Mouse (Mus musculus) ovary, postnatal 36 days (tissue): ENCODE data around the gene A230050P20Rik.

Source experiments
- DNase-seq: peaks from one replicate; pipeline ENCODE4 v3.0.0; 2022; ENCODE audit warnings: low spot score, mixed read lengths

A230050P20Rik gene

DNA sequence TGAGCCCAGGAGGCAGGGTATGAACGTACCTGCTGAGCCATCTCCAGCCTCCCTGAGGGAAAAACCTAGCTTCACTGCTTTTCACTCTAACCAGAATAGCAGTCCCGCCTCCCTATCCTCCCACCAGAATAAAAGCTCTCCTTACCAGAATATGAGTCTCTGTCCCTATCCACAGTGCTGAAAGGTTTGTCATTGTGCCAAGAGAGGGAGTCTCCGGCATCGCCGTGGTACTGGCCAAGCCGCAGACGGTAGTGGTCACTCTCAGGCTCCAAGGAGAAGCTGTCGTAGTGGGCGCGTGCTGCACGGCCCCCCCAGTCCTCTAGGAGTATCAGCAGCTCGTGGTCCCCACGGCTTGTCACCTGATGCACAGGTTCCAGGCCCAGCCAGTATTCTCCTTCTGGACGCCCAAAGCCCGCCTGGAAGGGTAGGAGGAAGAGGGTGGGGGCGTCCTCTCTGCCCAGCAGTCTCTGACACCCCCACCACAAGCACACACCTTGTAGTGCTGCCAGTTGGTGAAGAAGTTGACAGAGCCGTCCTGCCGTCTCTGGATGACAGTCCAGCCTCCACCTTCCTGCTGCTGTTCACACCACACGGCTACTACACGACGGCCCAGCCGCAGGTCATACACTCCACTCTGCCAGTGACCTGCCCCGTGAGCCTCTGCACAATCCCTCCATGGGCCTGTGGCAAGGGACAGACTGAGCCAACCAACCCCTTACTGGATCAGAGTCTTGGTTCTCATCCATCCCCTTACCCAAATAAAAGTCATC lies 6.8 kb downstream of the A230050P20Rik start:
- DNase-seq: no peak

DNA sequence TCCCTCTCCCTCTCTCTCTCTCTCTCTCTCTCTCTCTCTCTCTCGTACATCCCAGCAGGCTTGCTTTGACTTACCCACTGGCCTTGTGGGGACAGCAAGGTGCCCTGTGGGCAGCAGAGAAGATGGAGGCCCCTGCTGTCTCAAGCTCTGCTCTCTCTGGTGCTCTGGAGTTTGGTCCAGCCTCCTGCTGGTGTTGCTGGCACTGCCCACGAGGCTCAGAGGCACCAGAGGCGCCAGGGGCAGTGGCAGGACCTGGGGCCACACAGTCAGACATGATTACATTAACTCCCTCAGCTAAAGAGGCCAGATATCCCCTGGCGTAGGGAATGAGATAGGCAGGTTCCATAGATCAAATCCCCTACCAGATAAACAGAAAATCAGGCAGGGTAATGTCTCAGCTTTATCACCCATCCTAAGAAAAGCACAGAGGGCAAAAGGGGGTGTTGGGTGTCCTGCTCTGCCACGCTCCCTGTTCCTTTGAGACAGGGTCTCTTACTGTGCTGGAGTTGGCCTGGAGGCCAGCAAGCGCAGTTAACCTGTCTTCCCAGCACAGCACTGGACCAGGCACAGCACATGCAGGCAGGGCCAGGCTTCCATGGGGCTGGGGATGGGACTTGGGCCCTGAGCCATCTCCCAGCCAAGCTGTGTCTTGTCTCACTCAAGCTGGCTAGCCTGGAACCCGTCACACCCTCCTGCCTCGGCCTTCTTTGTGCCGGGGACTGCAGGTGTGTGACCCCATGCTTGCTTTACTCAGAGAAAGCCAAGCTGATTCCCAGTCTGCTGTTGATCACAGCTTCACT lies 8.1 kb downstream of the A230050P20Rik start:
- no peak for DNase-seq

DNA sequence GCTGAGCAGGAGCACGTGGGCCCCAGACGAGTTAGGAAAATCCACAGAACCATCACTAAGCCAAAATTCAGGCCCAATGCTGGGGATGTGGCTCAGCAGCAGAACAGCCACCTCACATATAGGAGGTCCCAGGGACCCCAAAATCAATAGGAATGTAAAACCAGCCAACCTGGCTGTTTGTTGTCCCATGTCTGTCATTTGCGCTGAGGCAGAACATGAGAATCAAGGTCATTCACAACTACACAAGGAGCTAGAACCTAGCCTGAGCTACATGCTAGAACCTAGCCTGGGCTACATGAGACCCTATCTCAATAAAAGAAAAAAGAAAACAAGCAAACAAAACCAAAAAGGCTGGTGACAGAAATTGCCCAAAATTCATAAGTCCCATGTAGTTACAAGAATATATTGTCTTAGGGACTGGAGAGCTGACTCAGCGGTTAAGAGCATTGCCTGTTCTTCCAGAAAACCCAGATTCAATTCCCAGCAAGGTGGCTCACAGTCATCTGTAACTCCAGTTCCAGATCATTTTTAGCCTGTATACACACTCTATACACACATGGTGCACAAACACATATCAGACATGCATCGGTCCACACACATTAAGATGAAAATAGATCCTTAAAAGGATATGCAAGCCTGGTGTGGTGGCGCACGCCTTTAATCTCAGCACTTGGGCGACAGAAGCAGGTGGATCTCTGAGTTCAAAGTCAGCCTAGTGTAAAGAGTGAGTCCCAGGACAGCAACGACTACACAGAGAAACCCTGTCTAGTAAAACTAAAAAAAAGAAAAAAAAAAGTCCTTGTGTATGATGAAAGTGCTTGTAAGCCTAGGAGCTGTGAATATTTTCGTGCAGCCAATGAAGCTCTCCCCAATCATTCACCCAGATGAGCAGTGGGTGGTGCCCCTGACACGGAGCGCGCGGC lies 8.9 kb downstream of the A230050P20Rik start:
- DNase-seq: no peak

- peak; percentile 100 for DNase-seq
These were observed 9.7 kb downstream of the A230050P20Rik start for GRCm38 (mm10) chr9:20878041-20878709.

DNA sequence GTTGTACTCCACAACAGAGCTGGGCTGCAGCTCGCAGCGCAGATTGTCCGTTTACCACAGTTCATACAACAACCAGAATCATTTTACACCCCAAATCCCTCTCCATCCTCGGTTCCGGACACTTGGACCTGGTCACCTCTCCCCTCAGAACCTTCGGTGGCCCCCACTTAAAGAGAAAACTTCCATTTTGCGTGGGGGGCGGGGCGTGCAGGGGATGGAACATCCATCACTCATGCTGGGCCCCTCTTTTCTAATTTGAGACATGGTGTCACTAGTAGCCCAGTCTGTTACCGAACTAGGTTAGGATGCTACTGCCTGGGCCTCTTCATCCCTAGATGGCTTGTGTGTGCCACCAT lies 10.2 kb downstream of the A230050P20Rik start:
- peak; percentile 47 for DNase-seq

- no peak for DNase-seq
These were observed 10.8 kb downstream of the A230050P20Rik start, which contains the start of gene Angptl6 for GRCm38 (mm10) chr9:20879097-20879792. Gene Angptl6 (minus strand): TSS chr9:20879727.

GRCm38 (mm10) chr9:20886563-20886962 lies 18.1 kb downstream of the A230050P20Rik start:
- no peak for DNase-seq

- no peak for DNase-seq
These were observed 18.7 kb downstream of the A230050P20Rik start for GRCm38 (mm10) chr9:20887191-20887590.

DNA sequence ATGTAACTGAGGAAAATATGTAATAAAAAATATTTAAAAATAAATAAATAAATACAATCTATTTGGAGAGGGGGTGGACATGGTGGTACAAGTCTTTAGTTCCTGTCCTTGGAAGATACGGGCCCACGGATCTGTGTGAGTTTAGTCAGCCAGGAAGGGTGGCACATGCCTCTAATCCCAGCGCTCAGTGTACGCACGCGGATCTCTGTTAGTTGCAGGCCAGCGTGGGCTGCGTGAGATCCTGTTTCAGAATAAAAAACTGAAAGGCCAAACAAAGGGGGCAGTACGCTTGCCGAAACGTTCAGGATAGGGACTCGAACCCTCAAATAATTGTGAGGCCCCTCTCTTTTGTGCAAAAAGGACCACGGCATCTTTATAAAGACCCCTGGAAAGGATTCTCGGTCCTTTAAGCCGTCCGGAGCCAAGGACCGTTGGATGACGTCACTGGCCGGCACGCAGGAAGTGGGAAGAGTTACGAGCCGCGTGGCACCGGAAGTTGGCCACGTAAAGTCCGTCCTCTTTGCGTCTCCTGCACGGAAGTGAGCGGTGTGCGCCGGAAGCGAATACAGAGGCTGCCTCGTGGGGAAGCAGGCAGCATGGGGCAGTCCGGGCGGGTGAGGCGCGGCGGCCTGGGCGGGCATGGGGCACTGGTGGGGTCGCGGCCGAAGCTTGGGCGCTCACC lies 19.4 kb downstream of the A230050P20Rik start, which contains the start of gene Ppan:
Gene Ppan, plus strand, starts transcription at position 472 of the 682 bp plus-strand sequence.
- peak; percentile 94 for DNase-seq

DNA sequence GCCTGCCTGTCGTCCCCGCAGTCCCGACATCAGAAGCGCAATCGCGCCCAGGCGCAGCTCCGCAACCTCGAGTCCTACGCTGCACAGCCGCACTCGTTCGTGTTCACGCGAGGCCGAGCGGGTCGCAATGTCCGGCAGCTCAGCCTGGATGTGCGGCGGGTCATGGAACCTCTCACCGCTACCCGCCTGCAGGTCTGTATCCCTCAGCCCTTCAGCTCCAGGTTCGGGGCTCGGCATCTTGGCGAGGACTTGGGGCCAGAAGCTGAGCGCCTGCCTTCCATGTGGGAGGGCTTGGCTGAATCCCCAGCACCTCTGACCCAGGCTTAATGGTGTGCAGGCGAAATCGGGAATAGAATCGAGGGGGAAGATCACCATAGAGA lies 19.9 kb downstream of the A230050P20Rik start:
- no peak for DNase-seq

GRCm38 (mm10) chr9:20889185-20890141 lies 21.0 kb downstream of the A230050P20Rik start:
- no peak for DNase-seq

- no peak for DNase-seq
These were observed 22.0 kb downstream of the A230050P20Rik start for GRCm38 (mm10) chr9:20890411-20890810.

GRCm38 (mm10) chr9:20891339-20892103 lies 23.1 kb downstream of the A230050P20Rik start:
- no peak for DNase-seq

DNA sequence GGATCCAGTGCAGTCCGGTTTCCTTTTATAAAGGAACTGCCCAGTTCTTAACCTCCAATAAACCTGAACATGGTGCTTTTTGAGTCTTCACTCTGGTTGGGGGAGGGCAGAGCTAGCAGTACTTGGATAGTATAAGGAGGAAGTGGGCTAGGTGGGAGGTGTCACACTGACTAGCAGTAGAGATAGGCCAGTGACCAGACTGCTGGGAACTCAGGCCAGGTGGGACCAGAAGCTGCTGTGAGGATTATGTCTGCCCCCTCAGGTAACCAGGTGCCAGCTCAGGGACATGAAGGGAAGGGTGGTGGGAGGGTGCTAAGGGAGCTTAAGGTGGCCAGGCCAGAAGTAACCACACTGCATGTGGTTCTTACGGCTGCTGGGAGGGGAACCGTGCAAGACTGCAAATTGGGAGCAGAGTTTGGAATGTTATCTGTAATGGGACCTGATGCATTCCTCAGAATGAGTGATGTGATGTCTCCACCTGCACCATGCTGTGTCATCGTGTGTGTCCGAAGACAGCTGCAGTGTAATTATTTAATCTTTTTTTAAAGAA lies 23.7 kb downstream of the A230050P20Rik start:
- DNase-seq: no peak

DNA sequence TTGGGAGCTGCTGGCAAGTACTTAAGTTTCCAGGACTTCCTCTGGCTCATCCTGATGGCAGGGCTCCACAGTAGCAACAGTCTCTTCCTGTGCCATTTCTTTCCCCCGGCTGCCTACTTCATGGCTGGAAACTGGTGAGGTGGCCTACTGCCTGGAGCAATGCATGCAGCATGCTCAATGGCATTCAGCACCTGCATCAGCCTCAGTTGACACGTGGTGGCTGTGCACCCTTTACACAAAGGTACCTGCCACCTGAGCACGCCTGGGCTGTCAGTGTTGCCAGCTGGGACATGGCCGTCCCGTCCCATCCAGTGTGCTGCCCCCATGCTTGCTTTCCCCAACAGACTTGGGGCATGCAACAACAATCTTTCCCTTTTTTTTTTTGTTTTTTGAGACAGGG lies 24.6 kb downstream of the A230050P20Rik start:
- no peak for DNase-seq

- no peak for DNase-seq
These were observed 25.3 kb downstream of the A230050P20Rik start for GRCm38 (mm10) chr9:20893590-20894343.

GRCm38 (mm10) chr9:20894629-20895028 lies 26.2 kb downstream of the A230050P20Rik start:
- no peak for DNase-seq
